Mouse (Mus musculus) lung, postnatal 4 days (tissue): ENCODE data around the gene Ifi203.
"Not testable (repeated sequence)": the region's sequence is repeated elsewhere in the genome, so short reads cannot be mapped to it uniquely, and the experiment has no call there.

Source experiments
- DNase-seq, 2 experiments: peaks; one replicate each; pipeline ENCODE4 v3.0.0; 2021

The Ifi203 gene

GRCm38 (mm10) chr1:173887026-173887787 lies 55.3 kb downstream of the Ifi203 start:
- DNase-seq, result not testable (repeated sequence)

GRCm38 (mm10) chr1:173880004-173880666 lies 62.3 kb downstream of the Ifi203 start:
- not testable (repeated sequence) for DNase-seq

GRCm38 (mm10) chr1:173879225-173879987 lies 63.1 kb downstream of the Ifi203 start:
- DNase-seq, result not testable (repeated sequence)

- not testable (repeated sequence) for DNase-seq
Observed at GRCm38 (mm10) chr1:173878264-173878663, 64.2 kb downstream of the Ifi203 start.

GRCm38 (mm10) chr1:173877125-173877524 lies 65.3 kb downstream of the Ifi203 start:
- DNase-seq, result not testable (repeated sequence)
